Mouse (Mus musculus) urinary bladder, postnatal 25 days (tissue): ENCODE results near the gene Stam.
"Not testable (repeated sequence)": the region's sequence is repeated elsewhere in the genome, so short reads cannot be mapped to it uniquely, and the experiment has no call there.

Experiments
- DNase-seq: peaks from one replicate; pipeline ENCODE4 v3.0.0; 2022; ENCODE audit warnings: low spot score

Stam gene

DNA sequence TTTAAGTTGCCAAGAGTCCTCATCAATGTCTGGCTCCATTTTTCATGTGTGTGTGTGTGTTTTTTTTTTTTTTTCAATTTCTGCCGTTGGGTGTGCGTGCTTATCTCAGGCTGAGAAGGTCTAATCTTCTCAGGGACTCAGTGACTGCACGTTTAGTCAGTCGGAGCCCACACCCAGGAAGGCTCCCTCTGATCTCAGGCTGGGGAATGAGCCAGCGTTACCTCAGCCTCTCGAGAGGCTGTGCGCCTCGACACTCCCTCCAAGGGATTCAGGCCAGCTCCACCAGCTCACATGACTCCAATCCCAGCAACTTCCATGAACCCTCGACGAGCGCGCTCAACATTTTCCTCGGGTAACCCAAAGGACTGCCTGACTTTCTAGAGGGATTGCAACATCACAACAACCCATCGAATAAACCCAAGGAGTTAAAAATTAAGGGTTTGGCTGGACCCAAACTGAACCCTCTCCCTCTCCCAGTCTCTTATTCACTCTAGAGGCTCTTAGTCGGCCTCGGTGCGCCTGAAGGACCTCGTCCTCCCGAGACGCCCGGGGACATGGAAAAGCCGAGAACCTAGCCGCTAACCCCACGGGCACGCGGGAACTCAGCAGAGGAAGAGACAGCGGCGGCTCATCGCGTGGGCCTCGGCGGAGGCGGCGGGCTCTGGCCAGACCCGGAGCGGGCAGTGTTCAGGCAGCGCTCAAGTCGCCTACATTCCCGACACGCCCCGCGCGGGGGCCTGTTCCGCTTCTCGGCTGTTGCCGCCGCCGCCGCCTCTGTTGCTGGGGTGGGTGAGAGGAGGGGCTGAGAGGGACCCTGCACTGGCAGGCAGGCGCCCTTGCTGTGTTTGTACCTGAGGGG is at the start of gene Stam:
TSS of gene Stam (plus strand) at position 737 of the 859 bp plus-strand sequence.
- peak; percentile 88 for DNase-seq

DNA sequence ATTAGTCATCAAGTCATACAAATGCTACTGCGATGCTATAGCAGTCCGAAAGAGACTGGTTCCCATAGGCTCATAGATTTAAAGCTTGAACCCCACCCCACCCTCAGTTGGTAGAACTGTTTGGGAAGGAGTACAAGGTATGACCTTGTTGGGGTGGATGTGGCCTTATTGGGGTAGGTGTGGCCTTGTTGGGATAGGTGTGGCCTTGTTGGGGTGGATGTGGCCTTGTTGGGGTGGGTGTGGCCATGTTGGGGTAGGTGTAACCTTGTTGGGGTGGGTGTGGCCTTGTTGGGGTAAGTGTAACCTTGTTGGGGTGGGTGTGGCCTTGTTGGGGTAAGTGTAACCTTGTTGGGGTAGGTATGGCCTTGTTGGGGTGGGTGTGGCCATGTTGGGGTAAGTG is 32.6 kb upstream of the Stam start:
- DNase-seq, result no peak

DNA sequence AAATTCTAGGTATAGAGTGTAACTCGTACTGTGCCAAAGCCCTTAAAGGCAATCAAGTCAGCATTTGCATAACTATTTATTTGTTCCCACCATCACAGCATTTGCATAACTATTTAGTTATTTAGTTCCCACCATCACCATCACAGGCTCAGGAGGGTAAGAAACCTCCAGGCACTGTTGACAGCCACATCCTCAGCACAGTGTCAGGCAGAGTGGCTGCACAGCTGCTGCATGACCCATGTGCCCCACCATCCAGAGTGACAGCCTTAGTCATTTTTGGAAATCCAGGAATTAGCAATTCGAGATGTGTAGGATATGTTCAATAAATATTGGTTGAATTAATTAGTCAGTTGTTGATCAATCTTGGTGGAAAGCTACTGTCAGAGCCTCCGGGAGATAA is 30.9 kb upstream of the Stam start:
- DNase-seq, result no peak

DNA sequence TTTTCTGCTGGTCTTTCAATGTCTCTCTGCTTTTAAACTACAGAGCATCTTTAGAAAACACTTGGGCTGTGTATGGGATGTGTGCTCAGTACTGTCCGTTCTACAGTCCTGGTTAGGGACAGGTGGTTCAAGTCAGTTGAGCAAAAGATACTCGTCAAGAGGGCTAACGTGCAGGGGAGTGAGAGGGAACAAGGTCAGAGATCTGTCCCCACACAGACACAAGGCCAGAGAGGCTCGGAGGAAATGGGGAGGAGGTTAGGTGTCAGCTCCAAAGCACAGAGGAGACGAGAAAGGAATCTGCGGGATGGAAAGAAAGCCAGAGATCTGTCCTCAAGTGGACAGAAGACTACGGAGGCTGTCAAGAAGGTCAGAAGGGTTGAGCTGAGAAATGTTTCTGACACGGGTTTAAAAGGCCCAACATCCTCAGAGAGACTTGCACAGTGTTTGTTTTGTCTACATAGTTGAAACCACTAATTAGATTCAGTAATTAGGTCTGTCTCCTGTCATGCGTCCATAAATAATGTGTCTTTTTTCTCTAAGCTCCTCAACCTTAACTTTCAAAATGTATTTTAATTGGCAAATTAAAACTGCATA is 30.2 kb upstream of the Stam start:
- no peak for DNase-seq

DNA sequence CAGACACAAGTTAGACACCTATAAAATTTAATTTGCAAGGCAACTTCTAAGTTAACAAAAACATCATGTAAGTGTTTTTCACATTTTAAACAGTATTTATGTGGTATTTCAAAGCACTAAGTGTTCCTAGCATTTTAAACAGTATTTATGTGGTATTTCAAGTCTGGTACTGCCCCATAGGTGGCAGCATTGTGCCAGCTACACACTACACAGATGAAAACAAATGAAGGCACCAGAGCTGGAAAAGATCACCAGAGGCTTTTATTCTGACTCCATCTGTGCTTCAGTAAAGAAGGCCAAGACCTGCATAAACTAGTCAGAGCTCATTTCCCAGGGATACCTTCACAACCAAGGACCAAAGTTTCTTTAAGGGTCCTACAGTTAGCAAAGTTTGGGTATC is 25.5 kb upstream of the Stam start:
- peak; percentile 49 for DNase-seq

DNA sequence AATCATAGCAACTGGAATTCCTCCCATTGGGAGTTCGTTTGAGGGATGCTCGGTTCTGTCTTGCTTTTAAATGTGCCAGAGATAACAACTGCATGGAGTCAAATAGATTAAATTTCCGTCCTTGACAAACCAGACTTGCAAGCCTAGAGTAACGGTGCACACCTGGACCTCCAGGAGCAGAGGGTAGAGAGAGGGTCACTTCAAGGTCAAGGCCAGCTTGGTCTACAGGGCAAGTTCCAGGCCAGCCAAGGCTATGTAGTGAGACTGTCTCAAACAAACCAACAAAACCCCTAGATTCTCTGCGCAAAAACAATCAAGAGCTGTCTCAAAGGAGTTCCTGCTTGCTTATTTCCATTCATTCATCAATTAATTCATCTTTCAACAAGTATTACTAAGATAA is 25.1 kb upstream of the Stam start:
- DNase-seq, result no peak

DNA sequence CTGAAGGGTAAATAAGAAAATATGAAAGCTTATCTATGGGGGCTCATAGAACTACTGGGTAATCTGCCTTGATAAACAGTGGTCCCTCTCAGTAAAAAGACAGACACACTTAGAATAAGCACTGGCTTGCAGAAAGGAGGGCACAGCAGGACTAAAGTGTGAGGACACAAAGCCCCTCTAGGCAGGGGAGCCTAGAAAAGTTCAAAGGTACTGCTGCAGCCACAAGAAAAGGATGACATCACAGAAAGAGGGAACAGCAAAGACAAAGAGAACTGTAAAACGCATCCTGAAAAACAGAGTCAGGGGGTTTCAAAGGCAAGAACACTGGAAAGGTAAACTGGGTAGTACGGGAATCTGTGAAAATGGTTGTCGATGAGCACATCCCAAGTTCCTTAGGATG is 20.3 kb upstream of the Stam start:
- DNase-seq, result no peak

DNA sequence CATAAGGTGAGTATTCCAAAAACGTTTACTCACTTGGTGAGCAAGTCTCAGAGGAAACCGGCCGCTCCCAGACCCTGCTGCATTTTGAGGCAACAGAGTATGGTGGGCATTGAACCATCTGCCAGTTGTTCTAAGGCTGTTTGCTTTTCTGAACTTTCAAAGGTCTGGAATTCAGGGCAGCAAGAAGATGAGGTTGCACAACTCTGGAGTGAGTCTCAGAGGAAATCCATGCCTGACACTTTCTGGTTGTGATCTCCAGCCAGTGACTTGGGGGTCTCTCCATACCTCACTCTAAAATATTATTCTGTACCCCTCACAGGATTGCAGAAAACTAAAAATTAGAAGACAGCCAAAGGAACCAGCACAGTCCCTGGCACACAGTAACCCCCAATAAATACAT is 19.7 kb upstream of the Stam start:
- DNase-seq, result no peak

DNA sequence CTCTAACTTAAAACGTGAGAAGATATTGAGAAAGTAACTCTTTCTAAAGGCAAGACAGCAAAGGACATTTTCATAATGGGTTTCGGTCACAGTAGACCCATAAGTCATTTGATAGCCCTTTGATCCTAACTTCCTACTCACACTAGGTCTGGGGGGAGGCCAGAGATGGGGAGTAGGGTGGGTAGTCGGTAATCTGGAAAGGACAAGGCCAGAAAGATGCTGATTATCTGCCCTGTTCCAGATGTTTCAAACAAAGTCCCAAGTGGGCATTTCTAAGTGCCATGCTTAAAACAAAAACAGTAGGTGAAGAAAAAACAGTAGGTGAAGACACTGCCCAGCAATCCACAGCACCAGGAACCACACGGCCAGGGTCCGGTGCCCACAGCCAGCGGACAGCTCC is 19.2 kb upstream of the Stam start:
- DNase-seq, result no peak

DNA sequence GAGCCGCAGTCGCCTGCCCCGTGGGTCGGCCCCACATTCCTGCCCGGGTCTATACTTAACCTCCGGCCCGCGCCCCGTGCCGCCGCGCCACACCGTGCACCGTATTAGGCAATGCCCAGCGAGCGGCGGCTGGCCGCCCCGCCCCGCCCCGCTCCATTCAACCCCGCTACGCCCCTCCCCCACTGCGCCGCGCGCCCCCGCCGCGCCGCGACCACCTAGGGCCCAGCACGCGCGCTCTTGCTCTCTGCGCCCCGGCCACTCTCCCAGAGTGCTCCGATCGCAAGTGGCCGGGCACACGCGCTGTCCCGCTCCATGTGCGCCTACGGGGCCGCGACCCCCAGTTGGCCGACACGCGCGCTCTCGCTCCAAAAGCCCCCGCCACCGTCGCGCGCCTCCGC is 18.7 kb upstream of the Stam start:
- peak; percentile 58 for DNase-seq

DNA sequence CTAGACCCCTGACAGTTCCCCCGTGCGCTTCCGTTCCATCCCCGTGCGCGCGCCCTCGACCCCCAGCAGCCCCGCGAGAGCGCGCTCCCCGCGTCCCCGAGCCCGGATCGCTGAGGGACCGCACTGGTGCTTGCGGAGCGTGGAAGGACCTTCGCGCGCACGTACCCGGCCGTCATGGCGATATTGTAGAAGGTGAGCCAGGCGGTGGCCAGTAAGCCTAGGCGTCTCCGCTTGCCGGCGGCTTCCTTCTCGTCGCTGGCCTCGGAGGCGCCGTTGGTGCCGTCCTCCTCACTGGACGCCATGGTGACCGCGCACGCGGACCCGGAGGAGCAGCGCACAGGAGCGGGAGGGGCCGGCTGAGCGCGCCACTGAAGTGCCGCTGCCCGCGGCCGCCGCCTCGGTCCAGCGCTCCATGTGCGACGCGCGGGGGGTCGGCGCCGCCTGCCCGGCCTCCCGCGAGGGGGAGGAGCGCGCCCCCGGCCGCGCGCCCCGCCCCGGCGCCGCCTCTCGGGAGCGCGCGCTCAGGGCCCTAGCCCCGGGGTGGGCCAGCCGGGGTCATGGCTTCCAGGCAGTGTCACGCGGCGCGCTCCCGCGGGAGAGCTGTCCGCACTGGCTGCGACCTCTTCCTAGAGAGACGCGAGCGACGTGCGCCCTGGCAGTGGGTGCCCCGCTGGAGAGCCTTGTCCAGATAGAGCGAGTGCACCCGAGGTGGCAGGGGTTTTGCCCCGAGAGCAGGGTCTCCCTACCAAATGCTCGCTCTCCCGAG is 18.1 kb upstream of the Stam start, which contains the start of gene Hacd1:
TSS of gene Hacd1 (minus strand) at position 570 of the 766 bp plus-strand sequence.
- DNase-seq, result peak; percentile 63

DNA sequence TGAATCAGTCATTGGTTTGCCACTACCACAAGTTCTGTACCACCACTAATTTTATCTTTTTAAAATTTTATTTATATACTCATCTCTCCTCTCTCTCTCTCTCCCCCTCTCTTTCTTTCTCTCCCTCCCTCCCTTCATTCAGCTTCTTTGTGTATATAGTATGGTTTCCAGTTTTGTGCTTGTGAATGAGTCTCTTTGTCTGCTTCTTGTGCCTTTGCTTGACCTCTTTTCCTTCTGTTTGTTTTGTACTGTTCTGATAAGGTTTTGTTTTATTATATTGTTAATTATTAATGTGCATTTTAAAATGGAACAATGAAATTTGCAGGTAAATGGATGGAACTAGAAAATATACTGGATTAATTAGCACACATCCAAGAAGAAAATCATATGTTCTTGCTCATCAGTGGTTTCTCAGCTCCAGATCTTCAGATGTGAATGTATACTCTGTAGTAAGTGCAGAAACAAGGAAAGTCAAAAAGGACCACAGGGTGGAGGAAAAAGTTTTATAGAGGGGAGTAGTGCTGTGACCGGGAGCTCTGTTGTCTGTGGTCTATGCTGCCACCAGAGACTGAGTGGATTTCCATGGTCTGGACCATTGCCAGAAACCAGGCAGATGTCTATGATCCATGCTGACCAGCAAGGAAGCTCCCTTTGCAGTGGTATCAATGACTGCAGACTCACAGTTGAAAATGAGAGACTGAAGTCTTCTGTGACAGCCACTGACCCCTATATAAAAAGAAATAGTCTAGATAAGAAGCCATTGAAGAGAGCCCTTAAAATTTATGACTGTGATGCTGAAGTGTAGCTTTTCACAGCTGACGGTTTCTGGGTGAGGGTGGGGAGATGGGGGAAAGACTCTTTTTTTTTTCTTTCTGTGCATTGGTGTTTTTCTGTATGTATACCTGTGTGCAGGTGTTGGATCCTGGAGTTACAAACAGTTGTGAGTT is 7.9 kb upstream of the Stam start:
- DNase-seq, result no peak

DNA sequence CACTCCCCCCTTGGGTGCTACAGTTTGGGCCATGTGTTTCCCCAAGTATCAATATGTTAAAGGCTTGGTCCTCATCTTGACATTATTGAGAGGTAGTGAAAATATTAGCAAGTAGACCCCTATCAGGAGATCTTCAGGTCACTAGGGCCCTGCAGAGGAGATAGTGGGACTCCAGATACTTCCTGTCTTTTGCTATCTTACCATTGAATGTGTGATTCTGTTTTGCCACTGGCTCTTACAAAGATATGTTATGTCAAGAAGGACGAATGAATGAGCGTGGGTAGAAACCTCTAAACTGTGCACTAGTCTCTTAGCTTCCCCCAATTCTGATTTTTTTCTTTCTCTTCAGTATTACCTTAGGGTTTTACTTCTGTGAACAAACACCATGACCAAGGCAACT is 4.9 kb upstream of the Stam start:
- DNase-seq, result no peak

DNA sequence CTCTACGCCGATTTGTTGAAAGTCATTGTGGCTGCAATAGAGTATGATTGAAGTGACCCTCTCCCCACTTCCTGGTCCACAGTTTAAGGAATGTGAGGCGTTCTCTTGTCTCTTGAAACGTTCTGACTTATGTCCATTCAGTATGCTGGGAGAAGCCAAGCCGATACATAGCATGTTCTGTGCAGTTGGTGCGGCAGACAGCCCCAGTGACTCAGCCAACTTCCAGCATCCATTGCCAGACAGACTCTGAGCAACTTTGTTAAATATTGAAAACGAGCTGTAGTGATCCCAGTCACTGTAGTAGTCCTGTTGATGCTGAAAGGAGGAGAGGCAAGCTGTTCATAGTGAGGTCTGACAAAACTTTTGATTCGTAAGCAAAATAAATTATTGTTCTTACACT is 3.4 kb upstream of the Stam start:
- DNase-seq, result no peak

DNA sequence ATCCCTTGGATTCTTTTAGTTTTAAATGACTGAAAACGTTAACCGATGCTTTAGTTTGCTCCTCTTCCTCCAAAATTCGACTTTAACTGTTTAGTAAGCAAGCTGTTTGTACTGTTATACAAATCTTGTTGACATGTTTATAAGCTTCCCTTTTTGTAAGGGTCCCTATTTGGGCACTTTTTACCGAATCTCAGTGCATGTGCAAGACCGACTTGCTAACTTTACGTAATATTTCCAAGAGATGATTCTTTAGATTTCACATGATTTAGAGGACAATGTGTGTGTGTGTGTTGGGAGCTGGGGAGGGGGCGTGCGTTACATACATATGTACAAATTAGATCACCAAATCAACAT is 913 bp upstream of the Stam start:
- DNase-seq, result no peak

DNA sequence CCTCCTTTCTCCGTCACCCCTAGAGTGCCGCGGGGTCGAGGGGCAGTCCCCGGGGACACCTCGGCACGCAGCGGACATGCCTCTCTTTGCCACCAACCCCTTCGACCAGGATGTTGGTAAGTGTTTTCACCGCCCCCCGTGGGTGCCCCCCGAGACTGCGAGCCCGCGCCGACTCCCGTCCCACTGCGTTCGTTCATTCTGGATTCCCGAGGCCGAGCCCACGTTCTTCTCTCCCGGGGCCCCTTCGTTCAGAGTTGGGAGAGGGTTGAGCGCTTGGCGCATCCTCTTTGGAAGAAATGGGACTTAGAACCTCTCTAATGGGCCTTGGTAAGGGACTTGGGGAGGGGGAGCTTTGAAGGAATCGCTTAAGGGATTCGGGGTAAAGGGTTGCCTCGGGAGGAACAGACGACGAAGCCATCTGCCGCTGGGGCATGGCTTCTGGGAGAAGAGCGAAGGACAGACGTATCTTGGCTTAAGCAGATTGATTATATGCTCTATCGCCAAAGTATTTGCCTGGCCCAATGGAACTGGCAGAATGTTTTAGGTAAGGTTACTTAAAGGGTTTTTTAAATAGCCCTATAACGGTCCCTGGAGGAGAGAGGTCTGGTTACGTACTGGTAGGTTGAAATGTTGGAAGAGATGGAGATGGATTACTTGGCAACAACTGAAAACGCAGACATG is 463 bp downstream of the Stam start:
- no peak for DNase-seq

DNA sequence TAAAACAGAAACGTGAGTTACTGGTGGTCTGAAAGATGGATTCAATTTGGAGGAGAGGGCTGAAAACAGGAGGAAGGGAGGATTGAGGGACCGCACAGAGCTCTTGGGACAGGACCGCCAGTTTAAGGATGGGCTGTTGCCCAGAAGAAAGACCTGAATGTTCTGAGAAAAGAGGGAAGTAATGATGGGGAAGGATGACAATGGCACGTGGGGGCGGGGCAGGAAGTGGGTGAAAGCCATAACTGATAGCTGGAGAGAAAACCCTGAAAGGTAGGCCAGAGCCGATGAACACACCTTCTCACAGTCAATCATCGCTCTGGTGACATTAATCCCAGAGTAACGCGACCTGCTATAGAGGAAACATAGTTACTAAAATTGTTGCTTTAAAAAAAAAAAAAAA is 4.6 kb downstream of the Stam start:
- DNase-seq, result not testable (repeated sequence)

DNA sequence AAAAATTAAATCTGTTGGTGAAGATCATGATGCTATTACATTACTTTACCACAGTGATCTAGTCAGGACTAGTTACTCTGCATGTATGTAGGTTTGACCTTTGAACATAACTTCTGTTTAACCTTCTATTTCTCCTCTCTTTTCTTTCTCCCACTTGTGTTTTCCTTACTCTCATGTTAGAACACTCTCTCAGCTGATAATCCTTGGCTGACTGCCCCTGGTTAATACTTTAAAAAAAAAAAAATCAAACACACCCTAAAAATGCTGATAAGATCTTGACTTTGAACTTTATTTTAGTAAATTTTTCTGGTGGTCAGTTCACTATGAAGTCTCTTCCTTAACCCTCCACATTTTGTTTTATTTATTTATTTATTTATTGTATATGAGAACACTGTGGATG is 26.6 kb downstream of the Stam start:
- no peak for DNase-seq

DNA sequence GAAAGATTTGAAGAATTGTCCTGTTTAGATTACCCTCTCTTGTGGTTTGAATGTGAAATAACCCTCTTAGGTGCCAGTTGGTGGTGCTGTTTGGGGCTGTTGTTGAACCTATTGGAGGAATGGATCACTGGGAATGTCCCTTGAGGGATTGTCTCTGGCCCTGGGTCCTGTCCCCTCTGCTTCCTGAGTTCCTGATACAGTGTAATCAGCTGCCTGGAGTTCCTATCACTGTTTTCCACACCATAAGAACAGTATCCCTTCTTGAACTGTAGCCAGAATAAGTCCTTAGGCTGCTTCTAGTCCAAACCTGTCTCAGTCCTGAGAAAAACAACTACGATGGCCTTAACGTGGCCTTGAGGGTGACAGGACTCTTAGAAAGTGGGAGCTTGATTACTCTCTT is 28.7 kb downstream of the Stam start:
- no peak for DNase-seq

DNA sequence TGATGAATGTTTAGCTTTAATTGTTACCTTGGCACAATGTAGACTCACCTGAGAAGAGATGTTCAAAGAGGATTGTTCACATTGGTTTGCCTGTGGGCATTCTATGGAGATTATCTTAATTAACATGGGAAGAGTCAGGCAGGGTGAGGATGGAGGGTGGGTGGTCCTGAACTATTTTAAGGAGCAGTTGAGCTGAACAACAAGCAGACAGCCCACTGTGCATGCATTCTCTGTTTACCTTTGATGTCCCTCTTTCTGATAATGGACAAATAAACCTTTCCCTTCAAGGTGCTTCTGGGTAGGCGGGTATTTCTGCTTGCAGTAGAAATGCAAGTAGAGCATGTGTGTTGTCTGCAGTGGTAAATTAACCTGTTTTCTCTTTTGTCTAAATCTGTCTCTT is 30.0 kb downstream of the Stam start:
- DNase-seq, result no peak

DNA sequence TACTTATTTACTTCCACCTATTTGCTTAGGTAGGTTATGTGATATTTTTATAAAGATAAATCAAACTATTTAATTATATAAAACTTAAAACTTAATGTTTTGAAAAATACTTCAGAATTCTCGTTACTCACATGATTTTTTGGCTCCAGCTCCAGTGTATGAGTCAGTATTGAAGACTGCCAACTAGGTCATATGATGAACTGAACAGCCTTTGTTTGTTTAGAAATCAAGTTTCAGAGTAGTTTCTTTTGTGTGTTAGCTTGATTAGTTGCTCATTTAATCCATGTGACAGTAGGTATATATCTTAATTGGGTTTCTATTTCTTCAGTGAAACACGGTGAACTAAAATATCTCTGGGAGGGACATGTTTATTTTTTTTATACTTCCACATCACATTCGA is 33.8 kb downstream of the Stam start:
- no peak for DNase-seq
